Mouse (Mus musculus): ENCODE measurements around the gene Dcp1b.
"Not testable (repeated sequence)": the region's sequence is repeated elsewhere in the genome, so short reads cannot be mapped to it uniquely, and the experiment has no call there.

Dcp1b gene

GRCm38 (mm10) chr6:119196382-119197305 lies 21.6 kb downstream of the Dcp1b start, which contains the start of gene Cacna1c:
Gene Cacna1c, minus strand, starts transcription at chr6:119196418.
- no peak for DNase-seq (ENCODE audit: low spot score)

- no peak for DNase-seq (ENCODE audit: low spot score)
Measured at GRCm38 (mm10) chr6:119198534-119199273, 23.7 kb downstream of the Dcp1b start.

- no peak for DNase-seq (ENCODE audit: low spot score)
Measured at GRCm38 (mm10) chr6:119199274-119199879, 24.3 kb downstream of the Dcp1b start.

- no peak for DNase-seq (ENCODE audit: low spot score)
Measured at GRCm38 (mm10) chr6:119200362-119200761, 25.3 kb downstream of the Dcp1b start.

GRCm38 (mm10) chr6:119201575-119201974 lies 26.5 kb downstream of the Dcp1b start:
- no peak for DNase-seq (ENCODE audit: low spot score)

GRCm38 (mm10) chr6:119204286-119204685 lies 29.2 kb downstream of the Dcp1b start:
- no peak for DNase-seq (ENCODE audit: low spot score)

- no peak for DNase-seq (ENCODE audit: low spot score)
Measured at GRCm38 (mm10) chr6:119204915-119205314, 29.9 kb downstream of the Dcp1b start.

- not testable (repeated sequence) for DNase-seq (ENCODE audit: low spot score)
Measured at GRCm38 (mm10) chr6:119206006-119206405, 31.0 kb downstream of the Dcp1b start.

GRCm38 (mm10) chr6:119213375-119213774 lies 38.3 kb downstream of the Dcp1b start:
- DNase-seq (ENCODE audit: low spot score) = no peak

- no peak for DNase-seq (ENCODE audit: low spot score)
Measured at GRCm38 (mm10) chr6:119214190-119214589, 39.1 kb downstream of the Dcp1b start.

- no peak for DNase-seq (ENCODE audit: low spot score)
Measured at GRCm38 (mm10) chr6:119215040-119215613, 40.1 kb downstream of the Dcp1b start.

GRCm38 (mm10) chr6:119217661-119218060 lies 42.6 kb downstream of the Dcp1b start:
- DNase-seq (ENCODE audit: low spot score) = no peak

GRCm38 (mm10) chr6:119218591-119218990 lies 43.5 kb downstream of the Dcp1b start:
- no peak for DNase-seq (ENCODE audit: low spot score)

GRCm38 (mm10) chr6:119219237-119219870 lies 44.3 kb downstream of the Dcp1b start:
- DNase-seq (ENCODE audit: low spot score) = no peak

GRCm38 (mm10) chr6:119220297-119220696 lies 45.2 kb downstream of the Dcp1b start:
- DNase-seq (ENCODE audit: low spot score) = no peak

GRCm38 (mm10) chr6:119224451-119225195 lies 49.6 kb downstream of the Dcp1b start:
- DNase-seq (ENCODE audit: low spot score) = no peak

GRCm38 (mm10) chr6:119225226-119225625 lies 50.2 kb downstream of the Dcp1b start:
- no peak for DNase-seq (ENCODE audit: low spot score)

- no peak for DNase-seq (ENCODE audit: low spot score)
Measured at GRCm38 (mm10) chr6:119225731-119226130, 50.7 kb downstream of the Dcp1b start.

- no peak for DNase-seq (ENCODE audit: low spot score)
Measured at GRCm38 (mm10) chr6:119227001-119227400, 51.9 kb downstream of the Dcp1b start.

GRCm38 (mm10) chr6:119228861-119229603 lies 54.0 kb downstream of the Dcp1b start:
- no peak for DNase-seq (ENCODE audit: low spot score)

Data from layer of hippocampus, adult 9-10 months (tissue).